Mouse (Mus musculus): ENCODE results near the gene Ryr1. TPM values are rescaled to one million over a fixed set of nuclear protein-coding genes. Genes with fewer than 3 reads are reported as not detected.
A peak's percentile ranks its signal among the peaks of the same experiment; 100 is the strongest.

Ryr1 gene
- total and polyA plus RNA-seq, 2 experiments from 2014 or later, result 0.04 to 0.15 TPM

GRCm38 (mm10) chr7:29137429-29137828 lies 12.4 kb upstream of the Ryr1 start:
- Histone ChIP-seq H3K36me3 (replicated peaks; ENCODE audit: control insufficient read depth, insufficient read depth, low read length) (no peaks in the 10 kb centered on the region), H3K4me3 (ENCODE audit: low read depth, low read length) (no peak overlapping the region), H3K9ac (replicated peaks; ENCODE audit: low read depth, low read length) (no peak overlapping the region), H3K4me2 (ENCODE audit: low read depth, low read length) (no peak overlapping the region), H3K9me3 (replicated peaks; ENCODE audit: control insufficient read depth, low read length) (no peaks in the 10 kb centered on the region), H3K27me3 (ENCODE audit: control insufficient read depth, insufficient read depth, low read length) (peaks cover 8% of the 10 kb centered on the region), H3K4me1 (ENCODE audit: control insufficient read depth, insufficient read depth) (no peaks in the 10 kb centered on the region), H3K27ac (ENCODE audit: low read depth) (no peak overlapping the region)
- WGBS, result 27% methylated on average over 16 of the region's 16 CpGs
- DNase-seq (ENCODE audit: low spot score), result no peak
- no peak for TF ChIP-seq EP300 (IDR thresholded peaks at IDR 0.05; ENCODE audit: low read depth)
- TF ChIP-seq CTCF (IDR thresholded peaks at IDR 0.05; ENCODE audit: low read depth), result no peak
- no peak for ATAC-seq (ENCODE audit: insufficient read depth, low read depth)

GRCm38 (mm10) chr7:29134693-29135386 lies 9.9 kb upstream of the Ryr1 start, which contains the start of gene Rasgrp4:
TSS of gene Rasgrp4 (plus strand) at chr7:29134851.
- H3K4me1 ChIP-seq (ENCODE audit: control insufficient read depth, insufficient read depth), result no peaks in the 10 kb centered on the region
- no peaks in the 10 kb centered on the region for H3K9me3 ChIP-seq (replicated peaks; ENCODE audit: control insufficient read depth, low read length)
- peak within 1 kb of the TSS; percentile 31; the same call in 1 of the 2 replicates for H3K4me3 ChIP-seq (ENCODE audit: low read depth, low read length)
- H3K27ac ChIP-seq (ENCODE audit: low read depth), result no peak within 1 kb of the TSS
- H3K9ac ChIP-seq (replicated peaks; ENCODE audit: low read depth, low read length), result no peak within 1 kb of the TSS
- H3K36me3 ChIP-seq (replicated peaks; ENCODE audit: control insufficient read depth, insufficient read depth, low read length), result no peaks in the 10 kb centered on the region
- TF ChIP-seq CTCF (IDR thresholded peaks at IDR 0.05; ENCODE audit: low read depth) (no peak), EP300 (IDR thresholded peaks at IDR 0.05; ENCODE audit: low read depth) (no peak)
- peak within 1 kb of the TSS; percentile 46 for H3K4me2 ChIP-seq (ENCODE audit: low read depth, low read length)
- WGBS, result under 1% methylated on average over 16 of the region's 20 CpGs
- H3K27me3 ChIP-seq (ENCODE audit: control insufficient read depth, insufficient read depth, low read length), result peaks cover 8% of the 10 kb centered on the region
- ATAC-seq (ENCODE audit: insufficient read depth, low read depth) (no peak), DNase-seq (ENCODE audit: low spot score) (no peak)

- no peak overlapping the region for H3K27ac ChIP-seq (ENCODE audit: low read depth)
- no peaks in the 10 kb centered on the region for H3K4me1 ChIP-seq (ENCODE audit: control insufficient read depth, insufficient read depth)
- H3K36me3 ChIP-seq (replicated peaks; ENCODE audit: control insufficient read depth, insufficient read depth, low read length), result no peaks in the 10 kb centered on the region
- no peaks in the 10 kb centered on the region for H3K9me3 ChIP-seq (replicated peaks; ENCODE audit: control insufficient read depth, low read length)
- peak overlapping the region; percentile 46; the same call in 1 of the 2 replicates for H3K4me2 ChIP-seq (ENCODE audit: low read depth, low read length)
- TF ChIP-seq EP300 (IDR thresholded peaks at IDR 0.05; ENCODE audit: low read depth) (no peak), CTCF (IDR thresholded peaks at IDR 0.05; ENCODE audit: low read depth) (no peak)
- peaks cover 8% of the 10 kb centered on the region for H3K27me3 ChIP-seq (ENCODE audit: control insufficient read depth, insufficient read depth, low read length)
- 7% methylated on average over 4 of the region's 4 CpGs for WGBS
- no peak overlapping the region for H3K9ac ChIP-seq (replicated peaks; ENCODE audit: low read depth, low read length)
- no peak for ATAC-seq (ENCODE audit: insufficient read depth, low read depth)
- no peak overlapping the region for H3K4me3 ChIP-seq (ENCODE audit: low read depth, low read length)
- no peak for DNase-seq (ENCODE audit: low spot score)
Observed at GRCm38 (mm10) chr7:29134230-29134629, 9.3 kb upstream of the Ryr1 start.

GRCm38 (mm10) chr7:29128725-29129124 lies 3.7 kb upstream of the Ryr1 start:
- no peak for ATAC-seq (ENCODE audit: insufficient read depth, low read depth)
- no peak overlapping the region for H3K4me3 ChIP-seq (ENCODE audit: low read depth, low read length)
- 71% methylated on average over 2 of the region's 2 CpGs for WGBS

GRCm38 (mm10) chr7:29126173-29126915 lies 1.4 kb upstream of the Ryr1 start:
- Histone ChIP-seq H3K4me2 (ENCODE audit: low read depth, low read length) (no peak overlapping the region), H3K27ac (ENCODE audit: low read depth) (no peak overlapping the region), H3K27me3 (ENCODE audit: control insufficient read depth, insufficient read depth, low read length) (peaks cover 10% of the 10 kb centered on the region; the same call in 1 of the 2 replicates), H3K9ac (replicated peaks; ENCODE audit: low read depth, low read length) (no peak overlapping the region), H3K9me3 (replicated peaks; ENCODE audit: control insufficient read depth, low read length) (no peaks in the 10 kb centered on the region), H3K36me3 (replicated peaks; ENCODE audit: control insufficient read depth, insufficient read depth, low read length) (no peaks in the 10 kb centered on the region), H3K4me1 (ENCODE audit: control insufficient read depth, insufficient read depth) (0 out of 2 replicates have a peak, but pooled peaks cover 7% of the 10 kb centered on the region), H3K4me3 (ENCODE audit: low read depth, low read length) (no peak overlapping the region)
- peak; percentile 11 for DNase-seq (ENCODE audit: low spot score)
- 23% methylated on average over 7 of the region's 7 CpGs for WGBS
- ATAC-seq (ENCODE audit: insufficient read depth, low read depth), result no peak
- TF ChIP-seq CTCF (IDR thresholded peaks at IDR 0.05; ENCODE audit: low read depth) (peak; percentile 48), EP300 (IDR thresholded peaks at IDR 0.05; ENCODE audit: low read depth) (no peak)

More at GRCm38 (mm10) chr7:29128725-29129124, 3.7 kb upstream of the Ryr1 start:
- TF ChIP-seq CTCF (IDR thresholded peaks at IDR 0.05; ENCODE audit: low read depth) (peak; percentile 64), EP300 (IDR thresholded peaks at IDR 0.05; ENCODE audit: low read depth) (no peak)
- H3K27ac ChIP-seq (ENCODE audit: low read depth), result no peak overlapping the region
- DNase-seq (ENCODE audit: low spot score), result peak; percentile 28
- H3K4me1 ChIP-seq (ENCODE audit: control insufficient read depth, insufficient read depth), result 0 out of 2 replicates have a peak, but pooled peaks cover 7% of the 10 kb centered on the region
- peaks cover 10% of the 10 kb centered on the region; the same call in 1 of the 2 replicates for H3K27me3 ChIP-seq (ENCODE audit: control insufficient read depth, insufficient read depth, low read length)
- no peak overlapping the region for H3K4me2 ChIP-seq (ENCODE audit: low read depth, low read length)
- no peaks in the 10 kb centered on the region for H3K9me3 ChIP-seq (replicated peaks; ENCODE audit: control insufficient read depth, low read length)
- H3K36me3 ChIP-seq (replicated peaks; ENCODE audit: control insufficient read depth, insufficient read depth, low read length), result no peaks in the 10 kb centered on the region
- no peak overlapping the region for H3K9ac ChIP-seq (replicated peaks; ENCODE audit: low read depth, low read length)
